Mouse (Mus musculus): ENCODE results near the gene Krt79. TPM values are rescaled to one million over a fixed set of nuclear protein-coding genes. Genes with fewer than 3 reads are reported as not detected.

Gene Krt79
- not detected for polyA plus RNA-seq (2017; shearing (Covaris generic))

DNA sequence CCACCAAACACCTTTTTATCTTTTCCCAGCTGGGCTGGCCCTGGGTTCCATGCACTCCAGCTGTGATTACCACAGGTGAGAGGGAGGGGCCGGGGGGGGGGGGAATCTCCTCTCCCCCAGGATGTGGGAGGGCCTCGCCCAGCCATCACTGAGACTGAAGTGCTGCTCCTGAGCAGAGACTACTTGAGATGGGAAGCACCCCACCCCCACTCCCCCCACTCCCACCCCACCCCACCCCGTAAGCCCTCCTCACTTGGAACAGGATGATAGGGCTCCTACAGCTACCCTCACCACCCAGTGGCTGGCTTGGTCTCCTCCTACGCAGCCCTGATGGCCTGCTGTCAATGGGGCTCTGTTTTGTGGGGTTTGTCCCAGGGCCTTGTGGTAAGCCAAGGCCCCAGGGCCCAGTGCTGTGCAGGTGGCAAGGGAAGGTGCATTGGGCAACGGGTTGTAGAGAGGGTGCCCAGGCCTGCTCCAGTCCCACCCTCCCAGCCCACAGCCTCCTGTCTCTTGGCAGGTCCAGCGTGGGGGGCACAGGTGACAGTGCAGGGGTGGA is at the start of gene Krt79:
Gene Krt79 (minus strand): TSS at position 51 of the 556 bp plus-strand sequence.
- ATAC-seq, result no peak

DNA sequence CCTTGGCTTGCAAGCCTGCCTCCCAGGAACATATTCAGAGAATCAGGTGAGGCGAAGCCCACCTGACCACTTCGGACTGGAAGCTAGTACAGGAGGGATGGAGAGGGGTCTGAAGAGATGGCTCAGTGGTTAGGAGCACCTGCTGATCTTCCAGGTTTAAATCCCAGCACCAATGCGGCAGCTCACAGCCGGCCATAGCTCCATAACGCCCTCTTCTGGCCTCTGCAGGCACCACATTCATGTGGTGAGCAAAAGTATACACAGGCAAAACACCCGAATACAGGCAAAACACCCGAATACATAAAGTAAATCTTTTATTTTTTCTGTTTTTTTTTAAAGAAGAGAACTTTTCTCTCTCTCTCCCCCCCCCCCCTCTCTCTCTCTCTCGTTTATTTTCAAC is 48.6 kb upstream of the Krt79 start:
- no peak for ATAC-seq

DNA sequence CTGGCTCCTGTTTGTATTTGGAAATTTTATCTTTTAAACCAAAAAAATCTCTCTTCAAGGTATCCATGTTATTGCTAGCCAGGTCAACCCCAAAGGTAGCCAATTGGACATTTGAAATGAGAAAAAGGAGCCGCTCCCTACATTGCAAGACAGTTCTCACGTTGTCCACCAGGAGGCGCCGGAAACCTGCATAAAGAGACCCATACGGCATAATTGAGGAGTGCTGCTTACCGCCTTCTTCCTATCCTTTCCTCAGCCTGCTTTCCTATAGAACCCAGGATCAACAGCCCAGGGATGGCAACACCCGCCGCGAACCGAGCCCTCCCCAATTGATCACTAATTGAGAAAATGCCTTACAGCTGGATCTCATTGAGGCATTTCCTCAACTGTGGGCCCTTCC is 48.0 kb upstream of the Krt79 start:
- no peak for ATAC-seq

DNA sequence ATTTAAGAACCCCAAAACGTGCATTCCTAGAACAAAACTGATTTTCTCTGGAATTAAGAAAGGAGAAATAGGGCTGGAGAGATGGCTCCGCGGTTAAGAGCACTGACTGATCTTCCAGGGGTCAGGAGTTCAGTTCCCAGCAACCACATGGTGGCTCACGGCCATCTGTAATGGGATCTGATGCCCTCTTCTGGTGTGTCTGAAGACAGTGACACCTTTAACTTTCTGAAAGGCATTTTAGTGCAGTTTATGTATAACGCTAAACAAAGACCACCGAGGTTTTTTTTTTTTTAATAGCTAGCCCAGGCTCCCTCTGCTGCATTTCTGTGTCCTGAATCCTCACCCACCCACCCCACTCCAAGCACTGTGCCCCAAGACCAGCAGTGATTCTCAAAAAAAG is 44.6 kb upstream of the Krt79 start:
- no peak for ATAC-seq

DNA sequence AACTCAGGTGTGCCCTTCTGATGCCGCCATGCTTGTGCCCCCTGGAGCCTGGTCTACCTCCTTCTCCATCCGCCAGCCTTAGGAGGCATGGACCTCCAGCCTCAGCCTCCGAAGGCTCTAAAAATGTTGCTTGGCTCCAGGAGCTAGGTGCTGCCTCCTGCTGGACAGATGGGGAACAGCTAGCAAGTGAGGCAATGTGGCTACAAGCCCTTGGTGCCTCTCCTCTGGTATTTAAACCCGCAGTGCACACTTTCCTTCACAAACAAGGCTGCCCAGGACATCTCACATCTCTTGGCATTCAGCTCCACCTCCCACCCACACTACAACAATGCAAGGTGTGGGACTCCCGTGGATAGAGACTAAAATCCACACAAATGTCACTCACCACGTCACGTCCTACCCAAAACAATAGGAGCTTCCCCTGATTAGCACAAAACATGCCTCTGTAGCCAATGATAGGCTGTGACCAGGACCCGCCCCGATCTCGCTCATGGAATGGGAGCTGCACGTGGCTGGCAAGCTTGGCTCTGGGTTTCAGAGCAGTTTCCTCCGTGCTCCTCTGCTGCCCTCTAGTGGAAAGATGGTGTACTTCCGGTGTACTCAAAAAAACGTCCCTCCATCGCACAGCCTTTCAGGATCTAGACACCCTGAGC is 44.0 kb upstream of the Krt79 start:
- ATAC-seq, result peak; percentile 83

DNA sequence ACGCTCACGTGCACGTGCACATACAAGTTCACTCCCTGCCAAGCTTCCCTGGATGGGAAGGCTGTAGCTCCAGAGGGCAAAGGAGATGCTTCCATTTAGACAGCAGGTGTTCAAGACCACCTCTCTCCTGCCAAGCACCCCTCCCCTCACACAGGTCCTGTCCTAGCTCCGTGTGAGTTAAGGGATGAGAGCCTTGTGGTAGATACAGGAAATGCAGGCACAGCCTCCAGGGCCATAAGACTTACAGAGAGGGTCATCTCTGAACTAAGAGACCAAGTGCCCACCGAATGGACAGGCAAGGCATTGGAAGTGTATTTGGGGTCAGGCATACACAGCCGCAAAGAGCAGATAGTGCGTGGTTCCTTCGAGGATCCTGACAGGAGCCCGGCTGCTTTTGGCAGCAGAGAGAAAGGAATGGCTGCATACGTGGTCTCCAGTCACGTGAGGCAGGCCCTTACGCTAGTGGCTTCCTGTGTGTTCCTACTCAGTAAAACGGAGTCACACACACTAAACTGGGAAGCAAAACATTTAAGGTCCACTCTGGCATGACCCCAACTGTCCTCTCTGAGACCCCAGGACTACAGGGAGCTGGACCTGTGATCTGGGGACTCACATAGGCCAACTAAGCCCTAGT is 43.3 kb upstream of the Krt79 start:
- ATAC-seq, result no peak

DNA sequence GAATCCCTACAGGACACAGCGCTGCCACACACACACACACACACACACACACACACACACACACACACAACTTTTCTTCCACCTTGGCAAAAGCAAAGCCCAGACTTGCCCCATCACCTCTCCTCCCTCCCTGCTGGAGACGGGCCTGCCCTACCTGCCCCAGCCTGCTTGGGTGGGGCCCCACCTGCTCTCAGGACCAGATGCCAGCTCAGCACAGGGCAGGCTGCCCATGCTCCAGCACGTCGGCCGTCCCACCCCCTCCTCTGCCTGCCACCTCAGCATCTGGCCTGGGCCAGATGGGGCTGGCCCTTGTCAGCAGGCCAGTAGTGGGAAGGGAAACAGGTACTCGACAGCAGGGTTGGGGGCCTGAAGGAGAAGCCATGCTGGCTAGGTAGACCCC is 40.7 kb upstream of the Krt79 start:
- ATAC-seq, result no peak

DNA sequence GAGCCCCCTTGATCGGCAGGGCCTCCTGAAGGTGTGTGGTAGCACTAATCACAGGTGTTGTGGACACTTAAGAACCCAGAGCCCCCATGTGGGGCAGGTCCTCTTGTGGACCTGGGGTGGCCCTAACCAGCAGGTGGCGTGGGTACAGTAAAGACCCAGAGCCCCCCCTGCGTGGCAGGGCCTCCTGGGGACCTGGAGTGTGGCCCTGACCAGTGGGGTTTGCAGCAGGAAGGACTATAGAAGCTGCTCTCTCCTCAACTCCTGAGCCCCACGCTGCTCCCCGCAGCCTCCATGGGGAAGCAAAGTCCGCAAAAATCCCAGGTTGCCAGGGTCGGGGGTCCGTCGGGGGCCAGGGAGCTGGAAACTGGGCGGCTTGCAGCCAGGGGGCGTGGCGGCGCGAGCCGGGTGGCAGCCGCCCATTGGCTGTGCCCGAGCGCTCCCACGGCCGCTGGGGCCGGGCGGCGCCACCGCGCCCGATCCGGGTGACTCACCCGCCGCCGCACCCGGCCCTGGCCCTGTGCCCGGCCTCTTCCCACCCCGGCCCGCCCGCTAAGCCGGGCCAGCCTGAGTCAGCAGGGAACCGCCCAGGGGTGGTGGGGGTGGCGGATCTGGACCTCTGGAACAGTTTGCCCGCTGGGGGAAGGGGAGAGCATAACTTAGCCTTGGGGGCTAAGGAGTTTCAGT is 37.1 kb upstream of the Krt79 start:
- ATAC-seq, result peak; percentile 75

DNA sequence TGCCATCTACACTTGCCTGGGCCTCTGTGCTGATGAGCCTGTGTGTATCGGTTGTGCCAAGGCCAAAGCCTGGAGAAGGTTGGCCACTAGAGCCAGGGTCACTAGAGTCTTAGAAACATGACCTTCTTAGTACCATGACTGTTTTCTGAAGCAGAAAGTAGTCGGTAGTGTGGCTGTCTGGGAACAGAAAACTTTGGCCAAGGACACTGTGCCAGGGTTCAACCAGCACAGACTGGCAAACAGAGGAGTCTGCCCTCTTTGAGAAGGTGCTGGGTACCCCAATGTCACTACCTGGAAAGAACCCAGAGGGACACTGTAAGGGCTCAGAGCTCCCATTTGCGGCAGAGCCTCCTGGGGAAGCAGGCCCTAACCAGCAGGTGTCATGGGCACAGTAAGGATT is 36.5 kb upstream of the Krt79 start:
- ATAC-seq, result no peak

DNA sequence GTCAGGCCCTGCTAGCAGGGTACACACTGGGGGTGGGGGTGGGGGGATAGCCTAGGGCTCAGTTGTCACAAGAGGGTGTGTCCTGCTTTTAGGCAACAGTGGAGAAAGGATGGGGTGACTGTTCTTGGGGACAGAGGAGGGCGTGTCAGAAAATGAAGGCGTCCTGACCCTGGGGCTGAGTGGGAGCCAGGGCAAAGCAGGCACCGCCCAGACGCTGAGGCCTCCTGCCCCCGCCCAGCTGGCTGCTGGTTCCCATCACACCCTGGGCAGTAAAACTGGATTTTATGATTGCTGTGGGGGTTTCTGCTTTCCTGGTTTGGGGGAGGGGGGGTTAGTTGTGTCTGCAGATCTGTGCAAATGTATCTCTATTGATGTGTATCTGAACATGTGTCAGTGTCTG is 35.9 kb upstream of the Krt79 start:
- no peak for ATAC-seq

DNA sequence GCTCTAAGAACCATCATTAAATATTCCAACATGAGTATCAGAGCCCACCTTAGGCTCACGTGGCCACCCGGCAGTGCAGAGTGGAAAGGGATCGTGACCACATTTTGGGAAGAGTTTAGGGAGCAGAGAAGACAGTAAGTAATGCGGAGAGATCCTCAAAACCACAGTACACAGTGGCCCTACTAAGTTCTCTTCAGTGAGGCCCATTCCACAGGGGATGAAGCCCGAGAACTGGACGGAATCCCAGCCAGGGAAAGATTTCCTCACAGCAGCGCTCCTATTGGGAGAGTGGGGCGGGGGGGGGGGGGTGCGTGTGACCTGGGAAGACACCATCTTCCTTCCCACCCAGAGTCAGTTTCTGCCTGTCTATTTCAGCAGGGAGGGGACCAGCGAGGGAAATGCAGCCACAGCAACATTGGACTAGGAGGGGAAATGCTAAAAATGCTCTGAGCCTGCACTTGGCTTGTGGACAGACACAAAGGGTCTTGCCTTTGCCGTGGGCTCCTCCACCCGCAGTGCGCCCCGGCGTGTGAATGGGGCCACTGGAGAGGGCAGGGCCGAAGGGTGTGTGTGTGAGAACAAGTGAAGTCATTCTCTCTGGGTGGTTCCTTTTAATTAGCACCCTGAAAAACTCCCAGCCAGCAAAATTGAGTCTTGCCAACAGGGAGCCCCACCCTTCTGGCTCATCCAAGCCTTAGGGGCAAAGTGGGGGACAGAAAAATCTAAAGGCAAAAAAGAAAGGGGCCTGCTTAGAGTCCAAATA is 34.1 kb upstream of the Krt79 start:
- no peak for ATAC-seq

DNA sequence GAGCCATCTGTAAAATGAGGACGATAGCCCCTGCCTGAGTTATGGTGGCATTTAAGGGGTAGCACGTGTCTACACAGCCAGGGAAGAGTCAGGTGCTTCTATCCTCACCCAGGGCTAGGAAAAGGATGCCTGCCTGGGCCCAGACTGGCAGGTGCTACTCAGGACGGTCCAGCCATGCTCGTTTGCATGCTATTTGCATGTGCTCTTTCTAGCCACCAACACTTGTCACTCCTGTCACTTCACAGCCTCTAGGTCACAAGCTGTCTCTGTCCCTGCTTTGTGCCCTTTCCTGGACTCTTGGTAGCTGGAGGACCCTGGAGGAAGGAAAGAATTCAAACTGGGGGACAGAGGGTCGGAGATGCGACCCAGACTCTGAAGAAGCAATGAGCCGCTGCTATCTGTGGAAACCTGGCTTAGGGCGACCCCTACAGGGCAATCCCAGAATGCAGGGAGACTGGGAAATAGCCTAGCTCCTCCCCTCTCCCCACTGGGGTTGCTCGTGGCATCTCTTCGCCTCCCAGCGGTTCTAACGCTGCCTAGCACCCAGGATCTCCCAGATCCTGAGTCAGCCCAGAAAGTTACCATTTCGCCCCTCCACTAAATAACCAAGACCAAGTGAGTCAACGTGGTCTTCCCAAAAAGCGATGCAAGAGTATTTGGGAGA is 33.4 kb upstream of the Krt79 start:
- ATAC-seq, result peak; percentile 77

DNA sequence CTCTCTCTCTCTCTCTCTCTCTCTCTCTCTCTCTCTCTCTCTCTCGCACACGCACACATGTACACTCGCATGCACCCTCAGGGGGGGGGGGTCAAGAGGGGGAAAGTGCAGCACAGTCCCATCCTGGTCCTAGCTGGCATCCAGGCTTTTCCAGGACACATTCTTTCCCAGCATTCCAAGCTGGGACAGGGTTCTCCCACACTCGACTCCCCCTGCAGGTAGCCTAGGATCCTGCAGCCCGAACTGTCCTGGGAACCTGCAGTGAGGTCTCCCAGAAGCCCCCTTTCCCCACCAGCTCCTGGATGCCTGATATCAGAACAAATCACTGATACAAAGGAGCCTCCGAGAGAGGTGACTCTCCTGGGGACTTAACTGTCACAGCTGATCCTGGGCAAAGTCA is 30.4 kb upstream of the Krt79 start:
- no peak for ATAC-seq

DNA sequence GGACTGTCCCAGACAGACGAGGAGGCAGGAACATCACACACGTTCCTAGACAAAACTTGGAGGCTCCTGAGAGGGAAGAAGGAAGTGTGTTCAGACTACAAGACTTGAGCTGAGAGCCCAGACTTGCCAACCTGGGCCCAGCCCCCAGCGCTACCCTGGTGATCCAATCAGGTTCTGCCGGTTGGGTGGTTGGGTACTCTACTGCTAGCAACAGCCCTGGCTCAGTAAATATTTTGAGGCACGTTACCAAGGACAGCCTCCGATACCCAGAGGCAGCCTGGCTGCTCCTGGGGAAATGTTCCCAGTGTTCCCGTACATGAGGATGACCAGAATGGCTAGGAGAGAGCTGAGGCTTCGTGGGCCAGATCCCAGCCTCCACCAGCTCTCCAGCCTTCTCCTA is 26.7 kb upstream of the Krt79 start:
- no peak for ATAC-seq

DNA sequence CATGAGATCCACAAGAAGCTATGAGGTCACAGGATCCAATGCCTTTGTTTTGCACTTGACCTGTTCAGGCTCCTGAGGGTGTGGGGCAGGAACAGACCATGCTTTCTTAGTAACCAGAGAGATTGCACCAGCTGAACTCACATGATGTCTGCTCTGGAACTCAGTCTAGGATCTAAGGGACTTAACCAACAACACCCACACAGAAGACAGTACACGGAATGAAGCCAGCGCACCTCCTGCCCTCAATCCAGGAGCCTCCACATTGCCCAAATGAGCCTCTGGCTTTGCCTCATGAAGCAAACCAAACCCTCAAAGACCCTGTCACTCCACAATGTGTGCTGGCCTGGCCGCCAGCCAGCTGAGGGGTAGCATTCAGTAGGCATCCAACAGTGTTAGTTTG is 18.8 kb upstream of the Krt79 start:
- no peak for ATAC-seq

DNA sequence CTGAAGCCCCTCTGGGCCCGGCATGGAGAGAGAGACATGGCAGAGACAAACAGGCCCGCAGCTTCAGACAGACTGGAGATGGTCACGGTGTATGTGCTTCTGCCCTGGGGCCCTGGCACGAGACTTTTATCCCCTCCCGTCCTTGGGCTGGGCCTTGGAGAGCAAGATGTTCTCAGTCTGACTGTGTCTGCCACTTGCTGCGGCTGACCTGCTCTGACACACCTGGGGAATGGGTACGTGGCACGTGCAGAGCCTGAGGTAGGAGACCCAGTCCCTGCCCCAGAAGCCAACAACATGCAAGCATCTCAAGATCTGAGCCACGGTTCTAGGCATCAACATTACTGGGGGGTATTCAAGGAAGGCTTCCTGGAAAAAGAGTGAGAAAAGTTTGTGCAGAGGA is 14.1 kb upstream of the Krt79 start, which contains the start of gene Krt78:
Gene Krt78 (minus strand): TSS at position 101 of the 400 bp plus-strand sequence.
- no peak for ATAC-seq

DNA sequence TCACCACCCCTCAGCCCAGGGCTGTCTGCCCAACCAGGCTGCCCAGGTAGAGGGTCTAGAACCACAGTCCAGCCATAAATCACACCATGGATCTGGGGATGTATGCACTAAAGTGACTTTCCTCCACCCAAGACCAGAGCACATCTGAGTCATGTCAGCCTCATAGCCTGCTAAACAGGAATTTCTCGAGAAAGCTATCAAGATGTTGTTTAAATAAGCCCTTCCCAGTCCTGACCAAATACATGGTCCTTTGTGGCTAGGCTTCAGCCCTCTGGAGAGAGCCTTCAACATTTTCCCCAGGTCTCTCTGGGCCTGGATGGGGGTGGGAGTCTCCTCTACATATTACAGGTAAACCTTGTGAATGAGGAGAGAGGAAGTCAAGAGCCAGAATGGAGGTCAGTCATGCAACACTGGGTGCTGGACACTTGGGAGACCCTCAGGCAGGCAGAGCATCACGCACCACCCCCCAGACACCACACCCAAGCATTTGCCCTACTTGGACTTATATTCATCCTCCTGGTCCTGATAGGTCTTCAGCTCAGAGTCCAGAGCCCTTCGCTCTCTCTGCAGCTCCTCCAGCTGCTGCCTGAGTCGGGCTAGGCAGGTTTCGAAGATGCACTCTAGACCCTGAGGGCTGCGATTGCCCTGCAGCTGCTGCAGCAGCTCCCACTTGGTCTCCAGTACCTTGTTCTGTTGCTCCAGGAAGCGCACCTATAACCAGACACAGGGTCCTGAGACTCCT is 12.8 kb upstream of the Krt79 start:
- no peak for ATAC-seq

DNA sequence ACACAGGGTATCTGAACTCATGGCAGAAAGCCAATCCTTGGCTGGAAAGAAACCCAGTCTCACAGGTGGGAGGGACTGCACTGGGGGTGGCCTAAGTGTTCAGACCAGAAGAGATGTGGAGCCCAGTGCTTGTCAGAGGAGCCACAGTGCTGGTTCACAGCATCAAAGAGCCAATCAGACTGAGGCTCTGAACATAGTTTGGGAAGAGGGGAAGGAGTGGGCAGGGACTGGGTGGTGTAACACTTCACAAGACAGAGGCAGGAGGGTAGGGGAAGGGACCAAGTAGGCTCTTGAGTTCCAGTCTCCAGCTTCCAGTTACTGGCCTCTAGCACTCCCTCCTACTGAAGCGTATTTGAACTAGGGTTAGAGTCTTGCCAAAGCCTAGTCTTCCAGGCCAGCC is 5.3 kb upstream of the Krt79 start:
- ATAC-seq, result no peak

DNA sequence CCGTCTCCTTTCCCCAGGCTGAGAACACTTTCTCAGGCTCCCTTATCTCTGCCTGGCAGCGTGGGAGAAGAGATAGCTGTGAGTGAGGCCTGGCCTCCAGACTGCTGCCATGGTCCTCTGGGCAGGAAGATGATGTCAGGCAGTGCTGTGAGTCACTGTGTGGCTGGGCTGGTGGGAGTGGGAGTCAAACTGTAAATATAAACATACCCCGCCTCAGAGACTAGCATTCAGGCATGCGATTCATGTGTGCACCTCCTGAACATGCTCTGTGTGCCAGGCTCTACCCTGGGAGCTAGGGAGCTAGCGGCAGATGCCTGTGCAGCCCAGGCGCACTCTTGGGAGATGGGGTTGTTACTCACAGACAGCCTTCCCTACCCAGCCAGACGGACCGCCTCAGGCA is 1.8 kb upstream of the Krt79 start:
- ATAC-seq, result no peak

DNA sequence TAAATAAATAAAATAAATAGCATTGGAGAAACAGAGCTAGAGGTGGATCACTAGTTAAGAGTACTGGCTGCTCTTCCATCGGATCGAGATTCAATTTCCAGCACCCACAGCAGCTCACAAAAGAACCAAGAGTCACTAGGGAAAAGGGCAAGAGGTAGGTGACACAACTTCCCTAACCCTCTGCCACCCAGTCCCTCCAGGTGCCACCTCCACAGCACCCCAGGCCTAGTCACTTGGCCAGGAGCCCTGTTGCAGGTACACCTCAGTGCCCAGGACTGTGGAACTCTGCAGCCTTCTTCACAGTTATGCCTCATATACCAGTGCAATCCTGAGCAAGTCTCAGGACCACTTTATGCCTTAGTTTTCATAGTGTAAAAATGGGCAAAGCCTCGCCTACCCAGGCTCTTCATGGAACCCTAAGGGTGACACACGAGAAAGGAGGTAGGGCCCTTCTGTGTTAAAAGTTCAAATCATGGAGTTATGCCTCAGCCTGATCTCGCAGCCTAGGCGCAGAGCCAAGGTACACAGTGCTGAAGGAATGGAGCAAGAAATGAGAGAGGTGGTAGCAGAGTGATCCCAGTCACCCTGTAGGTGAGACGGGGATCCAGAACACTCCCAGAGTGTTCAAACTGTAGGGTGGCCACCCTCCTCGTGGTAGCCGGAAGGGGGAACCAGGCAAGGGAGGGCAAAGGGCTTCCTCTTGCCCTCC is 1.4 kb downstream of the Krt79 start:
- no peak for ATAC-seq

DNA sequence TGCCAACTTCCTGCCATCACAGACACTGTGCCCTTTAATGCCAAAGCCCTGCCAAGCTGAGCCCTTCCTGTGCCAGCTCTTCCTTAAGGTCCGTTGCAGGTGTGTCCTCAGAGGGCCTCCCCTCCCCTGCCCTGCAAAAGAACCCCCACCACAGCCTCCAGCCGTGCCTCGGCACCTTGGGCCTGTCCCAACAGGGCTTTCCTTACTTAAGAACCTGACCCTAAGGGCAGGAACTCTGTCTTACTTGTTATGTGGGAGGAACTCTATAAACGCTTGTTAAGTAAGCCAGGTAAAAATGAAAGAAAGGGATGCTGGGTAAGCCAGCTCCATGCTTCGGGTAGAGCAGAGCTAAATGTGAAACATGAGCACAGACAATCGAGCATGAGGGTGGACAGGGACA is 7.1 kb downstream of the Krt79 start:
- ATAC-seq, result no peak
